Mouse (Mus musculus) neural tube, postnatal 0 days (tissue): Measurements from ENCODE around the gene Tet3. TPM values are rescaled to one million over a fixed set of nuclear protein-coding genes. Genes with fewer than 3 reads are reported as not detected.

Experiments
- microRNA-seq: library from miRNA; unstranded; fragments of <30 nt; microRNA quantifications from one replicate; pipeline ENCODE4, GENCODE M21; 2016
- polyA plus RNA-seq: library from polyadenylated mRNA; unstranded; fragments of >200 nt; fragmentation: Nextera tagmentation; extraction: Ambion mirVana; gene quantifications from 2 replicates; pipeline ENCODE4 v1.2.1, GENCODE M21; 2015

Gene Tet3
- 40.1 and 47.8 TPM in 2 replicates for polyA plus RNA-seq

GRCm38 (mm10) chr6:83459034-83459644 lies at the start of gene Tet3:
Gene Tet3, minus strand, starts transcription at chr6:83459084.

GRCm38 (mm10) chr6:83506258-83507167 lies 47.6 kb upstream of the Tet3 start, which contains the start of gene Dguok:
Gene Dguok, minus strand, starts transcription at chr6:83506969.

GRCm38 (mm10) chr6:83348873-83349272 lies 110.0 kb downstream of the Tet3 start, which contains the start of gene Bola3:
Gene Bola3, plus strand, starts transcription at chr6:83349147.

GRCm38 (mm10) chr6:83325525-83326393 lies 133.1 kb downstream of the Tet3 start, which contains the start of the genes Mthfd2 and Mob1a:
Gene Mthfd2, minus strand, starts transcription at chr6:83325908.
Gene Mob1a, plus strand, starts transcription at chr6:83326016.

Small RNAs within 50 kb of the gene (microRNA-seq; reads per million reads assigned to microRNA genes)
- gene Mir6374: not detected

Other genes starting within 250 kb of the Tet3 start
- gene Slc4a5, start 239.3 kb downstream of the Tet3 start, polyA plus RNA-seq: 0.19 and 0.31 TPM in 2 replicates
- 29.1 and 30.6 TPM in 2 replicates for gene Mthfd2, start 133.2 kb downstream of the Tet3 start, polyA plus RNA-seq
- 16.4 and 16.8 TPM in 2 replicates for gene Mob1a, start 133.1 kb downstream of the Tet3 start, polyA plus RNA-seq
- 84.4 and 102 TPM in 2 replicates for gene Bola3, start 109.9 kb downstream of the Tet3 start, polyA plus RNA-seq
- 59.5 and 60.7 TPM in 2 replicates for gene Dguok, start 47.9 kb upstream of the Tet3 start, polyA plus RNA-seq
- gene Actg2, start 77.2 kb upstream of the Tet3 start, polyA plus RNA-seq: 1.5 and 2.5 TPM in 2 replicates
- 58.1 and 62.0 TPM in 2 replicates for gene Stambp, start 113.6 kb upstream of the Tet3 start, polyA plus RNA-seq
- gene Clec4f, start 197.1 kb upstream of the Tet3 start, polyA plus RNA-seq: 0.14 TPM in 1 of 2 replicates, not detected in the other
- 0.10 and 0.15 TPM in 2 replicates for gene Cd207, start 218.8 kb upstream of the Tet3 start, polyA plus RNA-seq